Mouse (Mus musculus) embryonic facial prominence, embryonic 10.5 days (tissue): ENCODE results near the gene Sdc4. TPM values are rescaled to one million over a fixed set of nuclear protein-coding genes. Genes with fewer than 3 reads are reported as not detected.

Experiments
- DNase-seq: peaks from one replicate; pipeline ENCODE4 v3.0.0-alpha.2; 2017; ENCODE audit warnings: low spot score
- H3K27ac ChIP-seq: fragments of 300-500 bp; sonication (generic); replicated peaks from 2 replicates; pipeline ENCODE4 v1.5.1; 2016; ENCODE audit warnings: mild to moderate bottlenecking
- H3K27me3 ChIP-seq: fragments of 300-500 bp; sonication (generic); replicated peaks from 2 replicates; pipeline ENCODE4 v1.6.1; 2016; ENCODE audit warnings: low read depth, mild to moderate bottlenecking; ENCODE audit not compliant: poor library complexity, severe bottlenecking
- H3K36me3 ChIP-seq: fragments of 300-500 bp; sonication (generic); replicated peaks from 2 replicates; pipeline ENCODE4 v1.6.1; 2016; ENCODE audit warnings: mild to moderate bottlenecking, moderate library complexity
- H3K4me1 ChIP-seq: fragments of 300-500 bp; sonication (generic); 2 replicates; pipeline ENCODE4 v1.6.1; 2016
- H3K4me3 ChIP-seq: fragments of 300-500 bp; sonication (generic); 2 replicates; pipeline ENCODE4 v1.5.1; 2016; ENCODE audit warnings: mild to moderate bottlenecking, moderate library complexity
- H3K9me3 ChIP-seq: fragments of 300-500 bp; sonication (generic); 2 replicates; pipeline ENCODE4 v1.6.1; 2016; ENCODE audit warnings: mild to moderate bottlenecking
- WGBS: fragments of 180-500 bp; shearing (Covaris S2); methylation state at CpG from one replicate; pipeline ENCODE4 v1.1.7; 2016; 5-methylcytosine and 5-hydroxymethylcytosine counted together
- polyA plus RNA-seq: library from polyadenylated mRNA; unstranded; fragments of >200 nt; fragmentation: Nextera tagmentation; extraction: Ambion mirVana; gene quantifications from 2 replicates; pipeline ENCODE4 v1.2.1, GENCODE M21; 2016

Sdc4 gene
- polyA plus RNA-seq, 1 experiment from 2014 or later: 26.0 TPM

GRCm38 (mm10) chr2:164424406-164424805 is 19.3 kb downstream of the Sdc4 start:
- H3K27me3 ChIP-seq: peaks cover 23% of the 10 kb centered on the region
- DNase-seq: no peak
- H3K4me3 ChIP-seq: no peak overlapping the region
- H3K36me3 ChIP-seq: peaks cover 35% of the 10 kb centered on the region
- no peaks in the 10 kb centered on the region for H3K9me3 ChIP-seq
- H3K4me1 ChIP-seq: peaks cover 28% of the 10 kb centered on the region
- H3K27ac ChIP-seq: no peak overlapping the region
- 87% methylated on average over 8 of the region's 8 CpGs for WGBS

- peaks cover 28% of the 10 kb centered on the region for H3K4me1 ChIP-seq
- H3K4me3 ChIP-seq: no peak overlapping the region
- DNase-seq: no peak
- H3K27me3 ChIP-seq: peaks cover 17% of the 10 kb centered on the region; the same call in 1 of the 2 replicates
- 87% methylated on average over 11 of the region's 11 CpGs for WGBS
- peaks cover 29% of the 10 kb centered on the region for H3K36me3 ChIP-seq
- H3K27ac ChIP-seq: no peak overlapping the region
- H3K9me3 ChIP-seq: no peaks in the 10 kb centered on the region
Observed at GRCm38 (mm10) chr2:164423464-164423863, 20.2 kb downstream of the Sdc4 start.

- H3K27ac ChIP-seq: no peak overlapping the region
- no peaks in the 10 kb centered on the region for H3K9me3 ChIP-seq
- H3K4me1 ChIP-seq: peaks cover 27% of the 10 kb centered on the region
- no peak for DNase-seq
- 0 out of 2 replicates have a peak, but pooled peaks cover 12% of the 10 kb centered on the region for H3K27me3 ChIP-seq
- H3K36me3 ChIP-seq: peaks cover 23% of the 10 kb centered on the region
- 91% methylated on average over 15 of the region's 15 CpGs for WGBS
- H3K4me3 ChIP-seq: no peak overlapping the region
Observed at GRCm38 (mm10) chr2:164422675-164423393, 20.9 kb downstream of the Sdc4 start.

- Histone ChIP-seq H3K27me3 (0 out of 2 replicates have a peak, but pooled peaks cover 8% of the 10 kb centered on the region), H3K4me1 (peaks cover 27% of the 10 kb centered on the region), H3K36me3 (peaks cover 21% of the 10 kb centered on the region), H3K27ac (no peak overlapping the region), H3K4me3 (no peak overlapping the region), H3K9me3 (no peaks in the 10 kb centered on the region)
- no peak for DNase-seq
- WGBS: 83% methylated on average over 8 of the region's 8 CpGs
Observed at GRCm38 (mm10) chr2:164421979-164422378, 21.7 kb downstream of the Sdc4 start.

GRCm38 (mm10) chr2:164421306-164421705 is 22.4 kb downstream of the Sdc4 start:
- DNase-seq: no peak
- H3K9me3 ChIP-seq: no peaks in the 10 kb centered on the region
- H3K27me3 ChIP-seq: 0 out of 2 replicates have a peak, but pooled peaks cover 4% of the 10 kb centered on the region
- 89% methylated on average over 7 of the region's 7 CpGs for WGBS
- no peak overlapping the region for H3K4me3 ChIP-seq
- peaks cover 26% of the 10 kb centered on the region for H3K4me1 ChIP-seq
- no peak overlapping the region for H3K27ac ChIP-seq
- peaks cover 21% of the 10 kb centered on the region for H3K36me3 ChIP-seq

GRCm38 (mm10) chr2:164419489-164419888 is 24.2 kb downstream of the Sdc4 start:
- Histone ChIP-seq H3K27ac (no peak overlapping the region), H3K4me3 (no peak overlapping the region), H3K9me3 (no peaks in the 10 kb centered on the region), H3K4me1 (peaks cover 20% of the 10 kb centered on the region), H3K27me3 (peaks cover 17% of the 10 kb centered on the region), H3K36me3 (peaks cover 11% of the 10 kb centered on the region)
- no peak for DNase-seq
- 7% methylated on average over 3 of the region's 3 CpGs for WGBS

- H3K4me3 ChIP-seq: no peak overlapping the region
- WGBS: 36% methylated on average over 3 of the region's 3 CpGs
- H3K27ac ChIP-seq: no peak overlapping the region
- peaks cover 28% of the 10 kb centered on the region for H3K27me3 ChIP-seq
- no peak for DNase-seq
- H3K4me1 ChIP-seq: peaks cover 28% of the 10 kb centered on the region
- H3K9me3 ChIP-seq: no peaks in the 10 kb centered on the region
- peaks cover under 1% of the 10 kb centered on the region; the same call in 1 of the 2 replicates for H3K36me3 ChIP-seq
Observed at GRCm38 (mm10) chr2:164418308-164418875, 25.3 kb downstream of the Sdc4 start.

- peak; percentile 50 for DNase-seq
- Histone ChIP-seq H3K27ac (no peak overlapping the region), H3K9me3 (no peaks in the 10 kb centered on the region), H3K27me3 (peaks cover 35% of the 10 kb centered on the region), H3K4me1 (peaks cover 28% of the 10 kb centered on the region), H3K4me3 (no peak overlapping the region), H3K36me3 (no peaks in the 10 kb centered on the region)
- 0% methylated on average over 2 of the region's 2 CpGs for WGBS
Observed at GRCm38 (mm10) chr2:164417198-164417597, 26.5 kb downstream of the Sdc4 start.

- DNase-seq: no peak
- H3K27me3 ChIP-seq: peaks cover 50% of the 10 kb centered on the region
- 71% methylated on average over 10 of the region's 10 CpGs for WGBS
- H3K36me3 ChIP-seq: no peaks in the 10 kb centered on the region
- peak overlapping the region; percentile 40 for H3K4me3 ChIP-seq
- H3K4me1 ChIP-seq: peaks cover 22% of the 10 kb centered on the region
- no peaks in the 10 kb centered on the region for H3K9me3 ChIP-seq
- H3K27ac ChIP-seq: no peak overlapping the region
Observed at GRCm38 (mm10) chr2:164414581-164414980, 29.1 kb downstream of the Sdc4 start.

GRCm38 (mm10) chr2:164414167-164414566 is 29.5 kb downstream of the Sdc4 start:
- DNase-seq: peak; percentile 39
- no peaks in the 10 kb centered on the region for H3K36me3 ChIP-seq
- H3K27ac ChIP-seq: no peak overlapping the region
- H3K4me3 ChIP-seq: peak overlapping the region; percentile 40
- no peaks in the 10 kb centered on the region for H3K9me3 ChIP-seq
- WGBS: 27% methylated on average over 28 of the region's 28 CpGs
- H3K4me1 ChIP-seq: peaks cover 18% of the 10 kb centered on the region
- H3K27me3 ChIP-seq: peaks cover 54% of the 10 kb centered on the region

GRCm38 (mm10) chr2:164407708-164408107 is 36.0 kb downstream of the Sdc4 start:
- no peak overlapping the region for H3K27ac ChIP-seq

GRCm38 (mm10) chr2:164405519-164405918 is 38.2 kb downstream of the Sdc4 start:
- Histone ChIP-seq H3K9me3 (no peaks in the 10 kb centered on the region), H3K4me1 (peaks cover 35% of the 10 kb centered on the region), H3K27me3 (peaks cover 100% of the 10 kb centered on the region), H3K36me3 (no peaks in the 10 kb centered on the region), H3K27ac (no peak overlapping the region), H3K4me3 (no peak overlapping the region)
- DNase-seq: no peak
- 44% methylated on average over 5 of the region's 5 CpGs for WGBS

More at GRCm38 (mm10) chr2:164407708-164408107, 36.0 kb downstream of the Sdc4 start:
- Histone ChIP-seq H3K4me1 (peaks cover 29% of the 10 kb centered on the region), H3K36me3 (no peaks in the 10 kb centered on the region), H3K9me3 (no peaks in the 10 kb centered on the region), H3K27me3 (peaks cover 84% of the 10 kb centered on the region), H3K4me3 (no peak overlapping the region)
- WGBS: 2% methylated on average over 22 of the region's 22 CpGs
- peak; percentile 85 for DNase-seq

- Histone ChIP-seq H3K4me3 (peak within 1 kb of the TSS; percentile 55), H3K4me1 (peaks cover 39% of the 10 kb centered on the region), H3K27ac (no peak within 1 kb of the TSS), H3K36me3 (no peaks in the 10 kb centered on the region), H3K9me3 (no peaks in the 10 kb centered on the region), H3K27me3 (peaks cover 100% of the 10 kb centered on the region)
- no peak for DNase-seq
- 5% methylated on average over 9 of the region's 9 CpGs for WGBS
Observed at GRCm38 (mm10) chr2:164405060-164405459, 38.6 kb downstream of the Sdc4 start, which contains the start of gene Matn4. TSS of gene Matn4 (minus strand) at chr2:164405160.
